Mouse (Mus musculus) retina, adult 2 months (tissue): ENCODE data around the gene Eif4a1.
A peak's percentile ranks its signal among the peaks of the same experiment; 100 is the strongest.

Experiments used
- DNase-seq: peaks from one replicate; pipeline ENCODE4 v3.0.0-alpha.2; 2012; ENCODE audit warnings: low read depth, low spot score

Gene Eif4a1

DNA sequence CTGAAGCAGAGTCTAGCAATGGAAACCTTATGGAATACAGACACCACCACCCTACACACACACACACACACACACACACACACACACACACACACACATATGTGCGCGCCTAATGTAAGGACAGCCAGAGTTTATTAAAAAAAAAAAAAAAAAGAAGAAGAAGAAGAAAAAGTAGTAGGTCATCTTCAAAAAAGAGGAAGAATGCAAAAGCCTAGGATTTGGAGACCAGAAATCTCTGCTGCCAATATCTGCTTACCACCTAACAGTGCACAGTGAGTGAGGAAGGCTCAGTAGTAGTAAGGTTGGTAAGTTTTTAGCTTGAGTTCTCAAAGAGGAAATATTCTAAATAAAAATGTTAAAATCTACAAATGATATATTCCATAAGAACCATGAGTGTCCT is 6.9 kb upstream of the Eif4a1 start:
- no peak for DNase-seq

DNA sequence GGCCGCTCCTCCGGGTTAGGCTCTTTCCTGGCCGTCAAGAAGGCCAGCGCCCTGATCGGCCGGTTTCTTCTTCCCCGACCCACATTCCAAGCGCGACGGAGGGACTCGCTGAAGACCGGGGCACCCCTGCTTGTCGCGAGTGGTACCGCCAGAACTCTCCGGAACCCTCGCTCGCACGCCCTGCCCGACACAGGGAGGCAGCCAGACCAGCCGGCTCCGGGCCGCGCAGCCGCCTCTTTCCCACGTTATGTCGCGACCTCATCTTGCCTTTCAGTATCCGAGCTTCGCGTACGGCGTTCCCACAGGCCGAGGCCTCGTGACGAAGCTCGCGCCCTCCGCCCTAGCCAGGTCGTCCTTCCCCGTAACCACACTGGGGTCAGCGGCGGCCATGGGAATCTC is 498 bp downstream of the Eif4a1 start:
- no peak for DNase-seq

DNA sequence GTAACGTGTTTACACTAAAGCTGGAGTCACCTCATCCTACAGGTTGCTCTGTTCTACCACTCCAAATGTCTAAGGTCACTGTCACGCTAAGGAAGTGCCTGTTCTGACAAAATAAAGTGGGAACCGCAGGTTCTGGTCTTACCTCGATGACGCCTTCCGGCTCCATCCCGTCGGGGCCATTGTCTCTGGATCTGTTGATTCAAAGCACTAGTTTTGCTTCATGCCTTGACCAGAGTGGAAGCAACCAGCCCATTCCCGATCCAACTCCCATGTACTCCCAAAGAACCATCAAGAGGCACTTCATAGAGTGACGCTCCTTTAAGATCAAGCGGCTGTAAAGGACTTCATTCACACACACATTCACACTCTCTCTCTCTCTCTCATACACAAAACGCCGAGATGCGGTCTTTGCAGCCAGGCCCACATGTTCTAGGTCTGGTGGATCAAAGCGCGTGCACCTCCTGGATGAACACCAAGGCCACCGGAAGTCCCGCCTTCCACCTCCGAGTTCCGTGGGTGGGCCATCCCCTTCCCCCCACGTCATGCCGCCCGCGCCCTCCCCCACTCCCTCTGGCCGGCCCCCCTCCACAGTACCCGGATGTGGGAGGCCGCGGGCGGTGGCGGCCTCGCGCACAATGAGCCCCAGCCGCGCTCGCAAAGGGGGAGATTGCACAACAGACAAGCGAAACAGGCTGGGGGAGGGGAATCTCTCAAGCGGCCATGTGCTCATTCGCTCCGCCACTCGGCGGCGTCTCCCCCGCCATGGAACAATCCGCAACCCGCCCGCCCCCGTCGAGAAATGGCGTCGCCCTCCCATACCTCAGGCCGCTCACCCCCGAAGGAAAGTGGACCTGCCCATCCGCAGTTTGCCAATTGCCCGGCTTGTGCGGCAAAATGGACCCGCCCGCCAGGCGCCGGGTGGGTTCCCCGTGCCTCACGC is 1.2 kb downstream of the Eif4a1 start:
- peak; percentile 96 for DNase-seq

DNA sequence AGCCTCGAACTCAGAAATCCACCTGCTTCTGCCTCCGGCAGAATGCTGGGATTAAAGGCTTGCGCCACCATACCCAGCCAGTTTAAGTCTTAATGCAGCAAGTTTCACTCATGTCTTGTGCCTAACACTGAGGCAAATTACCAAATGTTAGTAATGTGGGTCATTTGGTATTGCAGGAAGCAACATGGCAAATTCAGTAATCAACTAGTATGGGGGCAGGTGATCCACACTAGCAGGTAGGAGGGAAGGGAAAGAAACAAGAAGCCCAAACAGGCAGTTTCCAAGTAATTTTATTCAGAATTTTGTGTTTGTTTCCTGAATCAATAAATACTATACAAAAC is 5.6 kb downstream of the Eif4a1 start:
- no peak for DNase-seq

DNA sequence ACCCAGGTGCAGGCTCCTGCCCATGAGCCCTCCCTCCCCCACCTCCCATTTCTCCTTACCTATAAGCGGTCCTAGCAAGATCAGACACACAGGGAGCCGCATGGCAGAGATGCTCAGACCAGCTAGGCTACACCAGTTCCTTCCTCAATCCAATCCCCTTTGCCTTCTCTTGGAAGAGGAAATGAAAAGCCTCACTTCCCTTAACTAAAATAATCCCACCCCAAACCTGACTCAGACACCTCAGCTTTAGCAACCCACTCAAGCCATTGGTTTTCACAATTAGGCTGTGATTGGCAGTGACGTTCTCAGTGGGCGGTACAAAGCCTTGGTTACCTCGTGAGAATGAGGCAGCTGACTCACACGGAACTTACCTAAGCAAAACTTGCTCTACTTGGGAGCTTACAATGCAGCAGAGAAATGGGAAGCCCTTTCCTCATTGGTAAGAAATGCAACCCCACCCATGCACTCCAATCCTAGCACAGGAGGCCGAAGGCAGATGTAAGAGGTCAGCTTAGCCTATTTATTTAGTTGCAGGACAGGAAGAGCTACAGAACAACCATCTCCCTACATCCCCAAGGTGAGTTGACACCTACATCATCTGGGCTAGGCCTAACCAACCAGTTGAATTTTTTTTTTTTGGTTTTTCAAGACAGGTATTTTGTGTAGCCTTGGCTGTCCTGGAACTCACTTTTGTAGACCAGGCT is 6.1 kb downstream of the Eif4a1 start, which contains the start of gene Cd68:
Gene Cd68 (minus strand): TSS at position 193 of the 704 bp plus-strand sequence.
- no peak for DNase-seq

DNA sequence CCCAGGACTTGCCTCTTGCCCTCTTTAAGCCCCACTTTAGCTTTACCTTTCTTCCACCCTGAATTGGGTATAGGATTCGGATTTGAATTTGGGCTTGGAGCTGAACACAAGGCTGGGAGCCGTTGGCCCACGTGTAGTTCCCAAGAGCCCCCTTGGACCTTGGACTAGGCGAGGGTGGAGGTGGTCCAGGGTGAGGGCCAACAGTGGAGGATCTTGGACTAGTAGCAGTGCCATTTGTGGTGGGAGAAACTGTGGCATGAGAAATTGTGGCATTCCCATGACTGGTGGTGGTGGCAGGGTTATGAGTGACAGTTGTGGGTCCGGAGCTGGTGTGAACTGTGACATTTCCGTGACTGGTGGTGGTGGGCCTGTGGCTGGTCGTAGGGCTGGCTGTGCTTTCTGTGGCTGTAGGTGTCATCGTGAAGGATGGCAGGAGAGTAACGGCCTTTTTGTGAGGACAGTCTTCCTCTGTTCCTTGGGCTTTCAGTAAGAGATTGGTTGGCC is 6.7 kb downstream of the Eif4a1 start:
- DNase-seq = no peak

DNA sequence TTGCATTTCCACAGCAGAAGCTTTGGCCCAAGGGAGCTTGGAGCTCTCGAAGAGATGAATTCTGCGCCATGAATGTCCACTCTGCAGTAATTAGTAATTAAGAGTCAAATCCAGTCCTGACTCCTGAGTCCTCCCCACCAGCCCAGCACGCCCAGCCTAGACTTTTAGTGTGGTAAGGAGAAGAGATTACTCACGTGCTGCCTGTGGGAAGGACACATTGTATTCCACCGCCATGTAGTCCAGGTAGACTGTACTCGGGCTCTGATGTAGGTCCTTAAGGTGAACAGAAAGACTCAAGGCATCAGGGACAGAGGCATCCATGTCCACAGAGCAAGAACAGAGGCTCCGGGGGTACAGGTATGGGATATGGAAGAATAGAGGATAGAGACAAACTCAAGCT is 7.4 kb downstream of the Eif4a1 start:
- DNase-seq = no peak

DNA sequence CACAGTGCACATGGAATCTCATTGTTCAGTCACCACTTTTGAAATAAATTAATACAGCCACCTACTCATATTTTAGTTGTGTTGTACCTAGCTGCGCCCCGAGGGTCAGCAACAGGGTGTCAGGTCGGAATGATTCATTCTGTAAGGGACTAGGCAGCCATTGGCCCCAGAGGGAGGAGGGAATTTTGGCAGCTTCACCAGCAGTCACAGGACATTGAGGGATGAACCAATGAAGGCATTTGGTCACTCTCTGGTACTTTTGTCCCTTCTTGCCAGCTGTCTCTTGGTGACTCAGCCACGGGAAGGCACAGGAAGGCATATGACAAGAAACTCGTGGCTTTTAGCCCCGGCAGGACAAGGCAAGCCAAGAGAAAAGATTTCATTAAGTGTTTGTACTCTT is 8.4 kb downstream of the Eif4a1 start:
- DNase-seq = no peak

DNA sequence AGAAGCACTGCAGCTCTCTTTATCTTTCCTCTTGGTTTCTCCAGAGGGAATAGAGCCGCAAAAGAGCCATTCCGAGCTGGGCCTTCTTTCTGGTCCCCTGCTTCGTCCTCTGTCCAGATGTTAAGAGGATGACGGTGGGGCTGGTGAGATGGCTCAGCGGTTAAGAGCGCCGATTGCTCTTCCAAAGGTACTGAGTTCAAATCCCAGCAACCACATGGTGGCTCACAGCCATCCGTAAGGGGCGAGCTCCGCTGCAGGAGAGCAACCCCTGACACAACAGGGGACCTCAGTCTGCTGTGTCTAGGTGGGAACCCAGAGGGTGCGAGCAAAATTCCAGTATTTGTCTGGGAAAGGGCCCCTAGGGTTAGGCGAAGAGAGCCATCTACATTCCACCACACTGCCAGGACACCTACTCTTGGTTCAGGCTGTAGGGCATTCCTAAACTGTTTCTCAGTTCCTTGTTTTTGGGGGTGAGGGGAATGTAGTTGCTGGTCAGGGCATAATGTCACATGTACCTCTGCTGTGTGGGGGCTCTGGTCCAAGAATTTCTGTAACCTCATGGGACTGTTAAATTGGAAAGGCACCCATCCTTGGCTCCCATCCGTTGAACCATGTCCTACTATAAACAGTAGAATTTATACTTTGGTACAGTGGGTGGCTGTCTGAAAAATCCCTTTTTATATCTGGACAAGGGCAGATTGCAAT is 9.1 kb downstream of the Eif4a1 start:
- DNase-seq = no peak

DNA sequence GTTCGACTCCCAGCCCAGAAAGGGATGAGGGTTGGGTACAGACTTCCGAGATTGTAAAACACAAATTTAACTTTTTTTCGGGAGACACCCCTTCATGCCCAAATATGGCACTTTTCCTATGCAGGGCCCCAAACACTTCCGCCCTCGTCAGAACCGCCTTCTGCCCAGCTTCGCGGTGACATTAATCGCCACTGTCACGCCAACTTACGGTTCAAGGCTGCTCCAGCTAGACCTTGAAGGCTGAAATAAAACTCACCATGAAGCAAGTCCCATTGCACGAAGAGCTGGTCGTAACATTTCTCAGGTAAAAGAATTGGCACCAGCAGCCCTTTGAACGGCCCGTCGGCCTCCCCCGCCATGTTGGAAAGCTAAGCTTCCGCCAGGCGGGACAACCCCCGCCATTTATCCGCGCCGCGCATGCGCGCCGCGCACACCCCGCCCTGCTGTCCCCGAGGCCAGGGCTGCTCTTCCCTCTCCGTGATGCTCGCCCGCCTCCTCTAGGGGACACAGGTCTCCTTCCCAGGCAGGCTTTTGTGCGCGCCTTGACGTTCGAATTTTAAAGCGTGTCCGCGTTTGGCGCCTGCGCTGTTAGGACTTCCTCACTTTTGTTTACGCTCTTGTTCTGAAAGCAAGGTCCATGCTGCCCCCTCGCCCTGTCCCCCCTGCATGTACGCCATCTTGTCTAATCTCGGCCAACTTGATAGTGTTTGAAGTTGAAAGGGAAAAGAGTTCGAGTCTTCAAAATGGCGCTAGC is 9.8 kb downstream of the Eif4a1 start, which contains the start of gene Mpdu1:
Gene Mpdu1 (minus strand): TSS at position 430 of the 754 bp plus-strand sequence.
- DNase-seq = peak; percentile 90

DNA sequence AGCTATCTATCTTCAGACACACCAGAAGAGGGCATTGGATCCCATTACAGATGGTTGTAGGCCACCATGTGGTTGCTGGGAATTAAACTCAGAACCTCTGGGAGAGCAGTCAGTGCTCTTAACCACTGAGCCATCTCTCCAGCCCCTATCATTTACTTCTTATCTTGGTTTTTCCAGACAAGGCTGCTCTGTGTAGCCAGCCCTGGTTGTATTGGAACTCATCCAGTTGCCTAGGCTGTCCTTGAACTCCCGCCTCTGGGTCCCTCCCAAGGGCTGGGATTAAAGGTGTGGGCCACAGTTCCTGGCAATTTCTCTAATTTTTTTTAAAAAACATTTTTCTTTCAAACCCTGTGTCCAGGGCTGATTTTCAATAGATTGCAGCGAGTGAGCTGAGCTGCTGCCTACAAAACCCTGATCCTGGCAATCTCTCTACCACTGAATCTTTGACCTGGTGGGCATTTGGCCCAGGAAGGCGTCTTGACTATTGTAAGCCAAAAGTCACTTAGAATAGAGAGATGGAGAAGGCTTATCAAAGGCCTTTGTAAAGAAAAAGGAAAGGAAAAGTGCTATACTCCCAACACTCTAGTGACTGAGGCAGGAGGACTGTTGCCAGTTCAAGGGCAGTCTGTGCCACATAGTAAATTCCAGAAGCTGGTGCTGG is 10.9 kb downstream of the Eif4a1 start:
- no peak for DNase-seq

DNA sequence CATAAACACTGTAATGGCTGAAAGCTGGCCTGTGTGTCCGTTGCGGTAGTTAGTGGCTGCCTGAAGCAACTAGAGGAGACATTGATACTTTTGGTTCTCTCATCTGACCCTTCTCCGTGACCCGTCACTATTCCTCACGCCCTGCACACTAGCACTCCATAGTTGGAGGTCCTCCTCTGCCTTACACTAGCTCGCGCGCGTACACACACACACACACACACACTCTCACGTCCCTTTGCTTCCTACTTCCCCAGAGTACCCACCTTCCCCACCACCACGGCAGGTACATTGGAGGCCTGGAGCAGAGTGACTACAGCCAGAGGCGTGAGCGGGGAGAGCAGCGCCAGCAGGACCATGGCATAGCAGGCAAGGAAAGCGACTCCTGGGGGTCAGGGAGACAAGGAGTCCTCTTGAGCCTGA is 14.8 kb downstream of the Eif4a1 start:
- no peak for DNase-seq

DNA sequence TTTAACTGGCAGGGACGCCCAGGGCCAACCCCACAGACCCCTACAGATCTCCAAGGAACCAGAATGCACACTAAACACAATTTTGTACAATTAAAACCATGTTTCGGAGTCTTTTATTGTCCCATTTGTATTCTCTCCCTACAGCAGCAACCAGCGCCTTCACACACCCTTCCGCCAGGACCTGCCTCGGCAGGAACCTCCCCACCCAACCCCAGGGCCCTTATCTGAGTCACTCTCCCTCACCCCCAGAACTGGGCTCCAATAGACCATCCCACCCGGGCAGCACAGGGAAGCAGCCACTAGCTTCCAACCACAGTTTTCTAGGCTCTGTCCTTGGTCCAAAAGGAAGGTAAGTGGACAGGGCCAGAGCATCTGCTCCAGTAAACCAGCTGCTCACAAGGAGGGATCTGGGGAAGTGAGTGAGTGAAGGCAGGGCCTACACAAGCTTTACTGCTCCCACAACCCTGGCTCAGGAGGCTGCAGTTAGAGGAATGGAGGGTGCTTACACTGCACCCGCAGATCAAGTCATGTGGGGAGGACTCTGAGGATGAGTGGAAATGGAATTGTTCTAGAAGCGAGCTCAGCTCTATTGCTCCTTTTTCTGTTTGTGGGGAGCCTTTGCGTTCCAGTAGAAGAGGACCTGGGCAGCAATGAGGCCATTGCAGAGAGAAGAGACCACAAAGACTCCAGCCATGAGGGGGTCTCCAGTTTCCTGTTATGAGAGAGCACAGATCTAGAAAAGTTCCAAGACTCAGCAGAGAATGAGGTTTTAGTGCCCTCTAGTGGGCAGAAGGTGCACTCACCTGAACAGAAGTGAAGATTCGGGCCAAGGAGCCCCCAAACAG is 15.4 kb downstream of the Eif4a1 start:
- DNase-seq = peak; percentile 38

DNA sequence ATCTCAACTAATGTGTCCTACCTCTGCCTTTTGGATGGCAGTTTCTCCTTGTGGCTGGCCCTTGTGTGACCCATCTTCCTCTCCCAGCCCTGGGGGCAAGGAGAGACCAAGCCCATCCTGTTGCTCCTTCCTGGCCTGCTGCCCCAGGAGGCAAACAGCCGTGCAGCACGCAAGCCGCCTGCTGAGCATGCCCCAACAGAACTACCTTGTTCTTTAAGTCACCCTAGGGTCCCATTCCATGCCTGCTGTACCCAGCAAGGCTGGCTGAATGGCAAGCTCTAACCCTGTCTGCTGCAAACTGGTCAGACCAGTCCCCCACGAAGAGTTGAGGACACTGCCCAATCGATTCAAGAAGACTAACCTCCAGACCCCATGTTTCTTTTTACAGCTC is 16.2 kb downstream of the Eif4a1 start:
- no peak for DNase-seq

DNA sequence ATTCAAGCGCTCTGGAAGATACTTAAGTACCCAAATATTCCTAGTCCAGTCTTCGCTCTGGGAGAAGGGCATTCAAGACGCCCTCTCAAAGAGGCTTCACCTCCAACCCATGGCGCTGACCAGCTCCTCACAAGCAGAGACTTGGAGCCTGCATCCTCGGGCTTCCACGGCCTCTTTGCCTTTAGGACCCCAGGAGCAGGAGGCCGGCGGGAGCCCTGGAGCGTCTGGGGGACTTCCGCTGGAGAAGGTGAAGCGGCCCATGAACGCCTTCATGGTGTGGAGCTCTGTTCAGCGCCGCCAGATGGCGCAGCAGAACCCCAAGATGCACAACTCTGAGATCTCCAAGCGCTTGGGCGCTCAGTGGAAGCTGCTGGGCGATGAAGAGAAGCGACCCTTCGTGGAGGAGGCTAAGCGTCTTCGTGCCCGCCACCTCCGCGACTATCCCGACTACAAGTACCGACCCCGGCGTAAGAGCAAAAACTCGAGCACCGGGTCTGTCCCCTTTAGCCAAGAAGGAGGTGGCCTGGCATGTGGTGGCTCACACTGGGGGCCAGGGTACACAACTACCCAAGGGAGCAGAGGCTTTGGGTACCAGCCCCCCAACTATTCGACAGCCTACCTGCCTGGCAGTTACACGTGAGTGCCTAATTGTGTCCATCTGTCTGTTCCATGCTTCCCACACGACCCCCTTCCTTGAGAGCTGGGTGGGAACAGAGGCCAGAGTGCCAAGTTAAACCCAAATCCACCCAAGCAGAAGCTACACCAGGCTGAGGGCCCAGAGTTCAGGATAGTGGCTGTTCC is 16.8 kb downstream of the Eif4a1 start, which contains the start of gene Sox15:
Gene Sox15 (plus strand): TSS at position 51 of the 801 bp plus-strand sequence.
- peak; percentile 47 for DNase-seq

DNA sequence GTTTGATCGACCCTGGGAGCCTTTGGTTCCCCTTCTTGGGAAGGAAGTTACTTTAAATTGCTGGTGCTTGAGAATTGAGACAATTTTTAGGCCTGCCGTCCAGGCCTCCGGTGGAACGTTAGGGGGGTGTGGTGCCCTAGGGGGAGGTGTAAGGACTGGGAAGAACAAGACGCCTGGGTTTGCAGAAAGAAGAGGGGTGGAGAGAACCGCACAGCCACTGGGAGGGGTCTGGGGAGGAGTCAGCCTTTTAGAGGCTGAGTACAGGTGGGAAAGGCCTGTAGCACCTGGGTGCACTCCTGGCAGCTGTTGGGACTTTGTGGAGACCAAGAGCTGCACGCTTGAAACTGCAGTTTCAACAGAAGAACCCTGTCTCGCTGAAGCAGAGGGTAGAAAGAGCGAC is 17.5 kb downstream of the Eif4a1 start:
- no peak for DNase-seq

DNA sequence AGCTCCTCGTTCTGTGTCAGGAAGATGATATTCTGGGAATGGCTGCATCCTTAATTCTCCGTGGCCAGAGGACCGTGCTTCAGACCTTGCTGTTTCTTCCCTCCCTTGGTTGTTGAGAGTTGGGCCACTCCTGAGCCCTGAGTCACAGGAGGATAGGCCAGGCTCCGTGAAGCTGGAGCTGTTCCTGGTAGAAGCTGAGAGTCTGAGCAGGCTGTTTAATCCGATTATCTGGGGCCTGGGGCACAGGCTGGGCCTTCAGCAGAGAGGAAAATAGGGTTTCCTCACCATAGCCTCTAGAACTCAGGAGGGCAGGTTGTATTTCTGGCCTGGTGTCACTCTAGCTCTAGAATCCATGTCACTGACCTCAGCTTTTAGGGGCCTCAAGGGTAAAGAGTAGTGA is 18.8 kb downstream of the Eif4a1 start:
- peak; percentile 62 for DNase-seq

DNA sequence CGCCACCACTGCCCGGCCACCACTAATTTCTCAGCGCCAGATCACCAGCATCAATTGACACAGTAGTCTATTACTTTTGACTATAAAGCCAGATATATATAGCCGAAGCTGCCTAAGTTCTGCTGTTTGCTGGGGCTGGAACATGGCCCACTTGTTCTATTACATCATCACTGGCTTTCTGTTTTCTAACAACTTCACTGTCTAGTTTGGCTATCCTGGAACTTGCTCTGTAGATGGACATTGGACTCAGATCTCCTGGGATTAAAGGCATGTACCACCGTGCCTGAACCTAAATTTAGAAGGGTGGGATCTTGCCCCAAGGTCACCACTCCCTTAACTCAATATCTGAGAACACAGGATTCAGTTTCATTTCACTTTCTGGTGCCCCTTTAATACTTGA is 26.4 kb downstream of the Eif4a1 start:
- no peak for DNase-seq

DNA sequence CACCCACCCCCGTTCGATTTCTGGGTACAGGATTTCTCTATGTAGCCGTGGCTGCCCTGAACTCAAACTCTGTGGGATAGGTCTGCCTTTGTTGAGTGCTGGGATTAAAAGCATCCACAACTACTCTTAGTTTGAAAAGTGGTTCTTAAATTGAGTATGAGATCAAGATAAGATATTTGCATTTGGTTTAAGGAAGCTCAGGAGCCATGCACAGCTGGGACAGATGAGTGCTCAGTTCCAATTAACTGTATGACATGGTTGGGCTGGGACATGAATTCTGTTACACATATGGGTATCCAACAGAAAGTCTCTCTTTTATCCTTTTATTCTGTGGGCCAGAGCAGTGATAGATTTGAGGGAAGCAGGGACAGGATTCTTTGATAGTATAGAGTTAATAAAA is 36.8 kb downstream of the Eif4a1 start:
- no peak for DNase-seq
